ENCODE assay signal across 8 mouse cellular contexts in the genomic region with DNA sequence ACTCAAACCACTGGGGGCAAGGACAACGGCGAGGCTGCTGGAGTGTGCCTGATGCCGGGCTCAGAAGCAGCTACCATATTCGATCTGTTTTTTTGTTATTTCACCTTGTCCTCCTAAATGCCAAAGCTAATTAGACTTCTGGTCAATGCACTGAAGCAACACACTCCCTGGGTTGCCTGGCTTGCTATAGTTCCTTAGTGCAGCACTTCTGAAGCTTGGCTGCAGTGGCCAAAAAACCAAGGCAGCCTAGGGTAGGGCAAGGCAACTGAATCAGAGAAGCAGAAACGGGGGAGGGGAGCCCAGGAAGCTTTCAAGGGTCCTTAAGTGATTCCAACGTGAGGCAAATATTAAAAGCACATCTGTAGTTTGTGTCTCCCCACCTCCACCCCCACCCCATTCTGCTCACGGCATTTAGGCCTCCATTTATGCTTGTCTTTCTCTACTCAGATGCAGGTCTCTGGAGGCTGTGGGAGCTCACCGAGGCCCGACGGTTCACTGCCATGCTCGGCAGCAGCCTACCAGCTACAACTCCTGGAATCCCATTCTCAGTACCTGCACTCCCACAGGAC. TPM values are rescaled to one million over a fixed set of nuclear protein-coding genes. Genes with fewer than 3 reads are reported as not detected.
DNase-seq lines count a peak whose midpoint lies in the region; ATAC-seq and TF ChIP-seq lines count a peak whose summit lies in the region.

No protein-coding gene starts in this region.

- 23% methylated on average over 11 of the region's 11 CpGs for WGBS in liver, adult 2 months
- 28% methylated on average over 11 of the region's 11 CpGs for WGBS in embryonic facial prominence, embryonic 11.5 days
- WGBS in hindbrain, postnatal 0 days: 7% methylated on average over 11 of the region's 11 CpGs

- no peaks in the 10 kb centered on the region for H3K36me3 ChIP-seq in liver, adult 2 months (ENCODE audit: control insufficient read depth, insufficient read depth, low read length)
- no peaks in the 10 kb centered on the region for H3K36me3 ChIP-seq in embryonic facial prominence, embryonic 11.5 days (replicated peaks; ENCODE audit: control insufficient read depth, insufficient read depth, low read depth, low read length)
- no peaks in the 10 kb centered on the region for H3K36me3 ChIP-seq in hindbrain, postnatal 0 days (ENCODE audit: insufficient read depth, low read length)
- H3K36me3 ChIP-seq in myocyte (ENCODE audit: control insufficient read depth, insufficient read depth): no peaks in the 10 kb centered on the region

- H3K4me2 ChIP-seq in embryonic facial prominence, embryonic 11.5 days (ENCODE audit: low read depth, low read length): peak overlapping the region; percentile 23
- H3K4me2 ChIP-seq in hindbrain, postnatal 0 days (ENCODE audit: low read depth, low read length): peak overlapping the region; percentile 95
- peak overlapping the region; percentile 82 for H3K4me2 ChIP-seq in myocyte (ENCODE audit: low read depth)

- no peak for ATAC-seq in embryonic facial prominence, embryonic 11.5 days (replicated peaks; ENCODE audit: insufficient number of reproducible peaks, low FRiP score, low TSS enrichment, low read depth)
- no peak for ATAC-seq in hindbrain, postnatal 0 days
- ATAC-seq in CD4-positive, CD25-positive, alpha-beta regulatory T cell, adult 4 months: no peak

- no peak for TF ChIP-seq POLR2A in liver, adult 2 months (IDR thresholded peaks at IDR 0.05; ENCODE audit: extremely low read depth, insufficient read depth, low read length)
- no peak for TF ChIP-seq POLR2A in myocyte (IDR thresholded peaks at IDR 0.05; ENCODE audit: insufficient read length, low read depth)

- peaks cover 19% of the 10 kb centered on the region for H3K4me1 ChIP-seq in liver, adult 2 months (ENCODE audit: control insufficient read depth, insufficient read depth, low read length)
- H3K4me1 ChIP-seq in embryonic facial prominence, embryonic 11.5 days (ENCODE audit: control insufficient read depth, insufficient read depth, low read length): peaks cover 3% of the 10 kb centered on the region; the same call in 1 of the 2 replicates
- H3K4me1 ChIP-seq in hindbrain, postnatal 0 days (ENCODE audit: insufficient read depth, low read length): peaks cover 39% of the 10 kb centered on the region

- peak overlapping the region; percentile 76 for H3K4me3 ChIP-seq in liver, adult 2 months (ENCODE audit: insufficient read depth, low read depth, low read length)
- H3K4me3 ChIP-seq in embryonic facial prominence, embryonic 11.5 days (ENCODE audit: low read depth, low read length): no peak overlapping the region
- H3K4me3 ChIP-seq in hindbrain, postnatal 0 days (ENCODE audit: low read length): peak overlapping the region; percentile 97
- peak overlapping the region; percentile 41 for H3K4me3 ChIP-seq in myocyte

- peak; percentile 61 for DNase-seq in liver, adult 2 months (ENCODE audit: extremely low read depth, low read depth, low spot score)
- no peak for DNase-seq in liver
- no peak for DNase-seq in embryonic facial prominence, embryonic 11.5 days (ENCODE audit: low spot score)
- peak; percentile 52 for DNase-seq in hindbrain, postnatal 0 days (ENCODE audit: low spot score)
- DNase-seq in testis, postnatal 14 days (ENCODE audit: low spot score): no peak
- DNase-seq in adrenal gland, postnatal 36 days: no peak

- no peaks in the 10 kb centered on the region for H3K9me3 ChIP-seq in embryonic facial prominence, embryonic 11.5 days (replicated peaks; ENCODE audit: control insufficient read depth, low read length)
- no peaks in the 10 kb centered on the region for H3K9me3 ChIP-seq in hindbrain, postnatal 0 days (ENCODE audit: low read length)

- no peak for TF ChIP-seq CTCF in liver, adult 2 months (IDR thresholded peaks at IDR 0.05; ENCODE audit: low read depth, low read length)
- no peak for TF ChIP-seq CTCF in hindbrain, postnatal 0 days (IDR thresholded peaks at IDR 0.05; ENCODE audit: low read depth)

- H3ac ChIP-seq in myocyte (ENCODE audit: control insufficient read depth, insufficient read length): no peak overlapping the region

- H3K79me2 ChIP-seq in liver, adult 2 months (ENCODE audit: control insufficient read depth, insufficient read depth, low read length): peaks cover 20% of the 10 kb centered on the region
- peaks cover 11% of the 10 kb centered on the region for H3K79me2 ChIP-seq in myocyte (ENCODE audit: control insufficient read depth, insufficient read depth)

- H3K27ac ChIP-seq in liver, adult 2 months (replicated peaks; ENCODE audit: insufficient read depth, low read depth, low read length): peak overlapping the region; percentile 96
- H3K27ac ChIP-seq in embryonic facial prominence, embryonic 11.5 days (replicated peaks; ENCODE audit: low read depth, low read length): no peak overlapping the region
- H3K27ac ChIP-seq in hindbrain, postnatal 0 days: peak overlapping the region; percentile 90

- no peaks in the 10 kb centered on the region for H3K27me3 ChIP-seq in liver, adult 2 months (ENCODE audit: control insufficient read depth, insufficient read depth, low read length)
- H3K27me3 ChIP-seq in embryonic facial prominence, embryonic 11.5 days (ENCODE audit: control insufficient read depth, insufficient read depth, low read length): no peaks in the 10 kb centered on the region
- no peaks in the 10 kb centered on the region for H3K27me3 ChIP-seq in hindbrain, postnatal 0 days (ENCODE audit: insufficient read depth, low read length)
- no peaks in the 10 kb centered on the region for H3K27me3 ChIP-seq in myocyte (ENCODE audit: control insufficient read depth, insufficient read depth, insufficient read length)

- H3K9ac ChIP-seq in liver, adult 2 months (ENCODE audit: low read depth, low read length): peak overlapping the region; percentile 84
- H3K9ac ChIP-seq in embryonic facial prominence, embryonic 11.5 days (replicated peaks; ENCODE audit: low read length): peak overlapping the region; percentile 18; the same call in 1 of the 2 replicates
- peak overlapping the region; percentile 90 for H3K9ac ChIP-seq in hindbrain, postnatal 0 days (replicated peaks; ENCODE audit: low read length)

TF ChIP-seq in myocyte, 11 proteins besides CTCF, POLR2A, EP300 and RAD21 (continues in another document):
- no peak for TF ChIP-seq TCF3 (IDR thresholded peaks at IDR 0.05; ENCODE audit: insufficient read length, low read depth)
- TF ChIP-seq MYOD1 (IDR thresholded peaks at IDR 0.05; ENCODE audit: control insufficient read depth in 1 of 3, insufficient read length in 2 of 3, low read depth in 2 of 3): no peak
- TF ChIP-seq USF1 (IDR thresholded peaks at IDR 0.05; ENCODE audit: low read depth): no peak

RNA-seq across cellular contexts. Expression of gene Cry2, which starts 2.1 kb away (rescaled TPM):
- total RNA-seq in liver, adult 2 months (2014; rRNA removed): 20.5 and 22.4 TPM in 2 replicates
- 17.1 and 21.9 TPM in 2 replicates for polyA plus RNA-seq in liver, adult 2 months (2012; rRNA removed)
- 12.6 and 13.7 TPM in 2 replicates for polyA plus RNA-seq in embryonic facial prominence, embryonic 11.5 days (2014; fragmentation: Nextera tagmentation; extraction: Ambion mirVana)
- total RNA-seq in hindbrain, postnatal 0 days (2014; rRNA removed): 43.8 and 45.5 TPM in 2 replicates
- polyA plus RNA-seq in hindbrain, postnatal 0 days (2015; fragmentation: Nextera tagmentation; extraction: Ambion mirVana): 50.6 and 52.0 TPM in 2 replicates
- 9.3 TPM for polyA plus RNA-seq in myocyte (2012; fragmentation: generic; extraction: Trizol)
- polyA plus RNA-seq in CD4-positive, CD25-positive, alpha-beta regulatory T cell, adult 4 months (2017; shearing (Covaris generic)): 10 to 100 TPM; 10.6 to 13.4 TPM
- 10 to 100 TPM; 38.4 to 47.8 TPM for total RNA-seq in adrenal gland, postnatal 36 days (2021)

RNA-seq across cellular contexts. Expression of gene Slc35c1, which starts 28.6 kb away (rescaled TPM):
- 3.0 and 3.9 TPM in 2 replicates for total RNA-seq in liver, adult 2 months (2014; rRNA removed)
- 26.0 and 30.7 TPM in 2 replicates for polyA plus RNA-seq in liver, adult 2 months (2012; rRNA removed)
- 6.1 and 8.5 TPM in 2 replicates for polyA plus RNA-seq in embryonic facial prominence, embryonic 11.5 days (2014; fragmentation: Nextera tagmentation; extraction: Ambion mirVana)
- total RNA-seq in hindbrain, postnatal 0 days (2014; rRNA removed): 11.0 and 12.7 TPM in 2 replicates
- 12.7 and 16.4 TPM in 2 replicates for polyA plus RNA-seq in hindbrain, postnatal 0 days (2015; fragmentation: Nextera tagmentation; extraction: Ambion mirVana)
- polyA plus RNA-seq in myocyte (2012; fragmentation: generic; extraction: Trizol): 13.8 TPM
- polyA plus RNA-seq in CD4-positive, CD25-positive, alpha-beta regulatory T cell, adult 4 months (2017; shearing (Covaris generic)): 10 to 100 TPM; 50.3 to 73.8 TPM
- 10 to 100 TPM; 14.8 to 24.3 TPM for total RNA-seq in adrenal gland, postnatal 36 days (2021)

RNA-seq across cellular contexts. Expression of gene Mapk8ip1, which starts 30.6 kb away (rescaled TPM):
- 0.65 and 1.0 TPM in 2 replicates for total RNA-seq in liver, adult 2 months (2014; rRNA removed)
- polyA plus RNA-seq in liver, adult 2 months (2012; rRNA removed): 1.3 and 1.6 TPM in 2 replicates
- 18.8 and 21.9 TPM in 2 replicates for polyA plus RNA-seq in embryonic facial prominence, embryonic 11.5 days (2014; fragmentation: Nextera tagmentation; extraction: Ambion mirVana)
- 361 and 373 TPM in 2 replicates for total RNA-seq in hindbrain, postnatal 0 days (2014; rRNA removed)
- 177 and 182 TPM in 2 replicates for polyA plus RNA-seq in hindbrain, postnatal 0 days (2015; fragmentation: Nextera tagmentation; extraction: Ambion mirVana)
- 34.7 TPM for polyA plus RNA-seq in myocyte (2012; fragmentation: generic; extraction: Trizol)
- polyA plus RNA-seq in CD4-positive, CD25-positive, alpha-beta regulatory T cell, adult 4 months (2017; shearing (Covaris generic)): under 1 TPM; 0.35 to 0.68 TPM
- total RNA-seq in adrenal gland, postnatal 36 days (2021): 10 to 100 TPM; 30.9 to 35.1 TPM

RNA-seq across cellular contexts. Expression of gene 1700029I15Rik, which starts 49.4 kb away (rescaled TPM):
- 1.3 and 2.0 TPM in 2 replicates for total RNA-seq in liver, adult 2 months (2014; rRNA removed)
- polyA plus RNA-seq in liver, adult 2 months (2012; rRNA removed): 3.3 and 5.6 TPM in 2 replicates
- polyA plus RNA-seq in embryonic facial prominence, embryonic 11.5 days (2014; fragmentation: Nextera tagmentation; extraction: Ambion mirVana): 1.6 and 1.9 TPM in 2 replicates
- 1.6 and 1.8 TPM in 2 replicates for total RNA-seq in hindbrain, postnatal 0 days (2014; rRNA removed)
- 4.0 and 4.9 TPM in 2 replicates for polyA plus RNA-seq in hindbrain, postnatal 0 days (2015; fragmentation: Nextera tagmentation; extraction: Ambion mirVana)
- 0.91 TPM for polyA plus RNA-seq in myocyte (2012; fragmentation: generic; extraction: Trizol)
- 1 to 10 TPM; 4.5 to 8.1 TPM for polyA plus RNA-seq in CD4-positive, CD25-positive, alpha-beta regulatory T cell, adult 4 months (2017; shearing (Covaris generic))
- 10 to 100 TPM in 1 of 2 experiments, 1 to 10 TPM in 1; 6.2 to 10.0 TPM for total RNA-seq in adrenal gland, postnatal 36 days (2021)

RNA-seq across cellular contexts. Expression of gene Large2, which starts 57.0 kb away (rescaled TPM):
- 0.37 and 0.74 TPM in 2 replicates for total RNA-seq in liver, adult 2 months (2014; rRNA removed)
- 0.88 and 1.7 TPM in 2 replicates for polyA plus RNA-seq in liver, adult 2 months (2012; rRNA removed)
- 5.8 and 6.6 TPM in 2 replicates for polyA plus RNA-seq in embryonic facial prominence, embryonic 11.5 days (2014; fragmentation: Nextera tagmentation; extraction: Ambion mirVana)
- total RNA-seq in hindbrain, postnatal 0 days (2014; rRNA removed): 0.11 and 0.16 TPM in 2 replicates
- 1.8 and 2.1 TPM in 2 replicates for polyA plus RNA-seq in hindbrain, postnatal 0 days (2015; fragmentation: Nextera tagmentation; extraction: Ambion mirVana)
- 0.11 TPM for polyA plus RNA-seq in myocyte (2012; fragmentation: generic; extraction: Trizol)
- polyA plus RNA-seq in CD4-positive, CD25-positive, alpha-beta regulatory T cell, adult 4 months (2017; shearing (Covaris generic)): not detected
- total RNA-seq in adrenal gland, postnatal 36 days (2021): 1 to 10 TPM in 1 of 2 experiments, under 1 TPM in 1; 0.79 to 2.4 TPM

Comparison
In these comparisons a context has a peak if more than half of its experiments do, and no peak if none do; other contexts are left out.
1. DNase-seq: peak in liver, adult 2 months (single experiment) and hindbrain, postnatal 0 days (single experiment); none in liver (single experiment), embryonic facial prominence, embryonic 11.5 days (single experiment), testis, postnatal 14 days (single experiment) and adrenal gland, postnatal 36 days (0 of 2).
2. H3K9ac ChIP-seq: peak in every context shown above with its lines; median percentile 90 in hindbrain, postnatal 0 days; 84 in liver, adult 2 months; 18 in embryonic facial prominence, embryonic 11.5 days.
3. H3K4me2 ChIP-seq: peak in every context shown above with its lines; median percentile 95 in hindbrain, postnatal 0 days; 82 in myocyte; 23 in embryonic facial prominence, embryonic 11.5 days.